Mouse (Mus musculus) spleen, adult 18-20 months (tissue): ENCODE results near the gene Dmrt2.

Experiments
- DNase-seq, 2 experiments: peaks; one replicate each; pipeline ENCODE4 v3.0.0; 2022; ENCODE audit warnings: mixed read lengths in 2 of 2

The Dmrt2 gene

DNA sequence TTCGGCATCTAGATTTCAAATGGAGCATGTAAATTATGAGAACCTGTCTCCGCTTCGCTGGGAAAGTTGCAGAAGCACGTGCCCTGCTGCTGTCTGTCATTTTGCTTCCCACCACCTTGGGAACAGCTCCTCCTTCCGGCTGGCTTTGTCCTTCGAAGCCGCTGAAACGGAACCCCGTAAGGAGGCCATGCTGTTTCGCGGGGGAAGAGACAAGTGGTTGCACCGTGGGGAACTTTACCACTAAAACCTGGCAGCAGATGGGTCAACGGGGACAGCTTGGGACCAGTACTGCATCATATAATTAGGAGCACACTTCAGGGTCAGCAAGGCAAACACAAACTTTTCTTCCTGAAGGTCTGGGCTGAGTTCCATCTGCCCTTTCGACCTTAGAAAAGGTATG lies 26.6 kb downstream of the Dmrt2 start:
- DNase-seq = no peak

DNA sequence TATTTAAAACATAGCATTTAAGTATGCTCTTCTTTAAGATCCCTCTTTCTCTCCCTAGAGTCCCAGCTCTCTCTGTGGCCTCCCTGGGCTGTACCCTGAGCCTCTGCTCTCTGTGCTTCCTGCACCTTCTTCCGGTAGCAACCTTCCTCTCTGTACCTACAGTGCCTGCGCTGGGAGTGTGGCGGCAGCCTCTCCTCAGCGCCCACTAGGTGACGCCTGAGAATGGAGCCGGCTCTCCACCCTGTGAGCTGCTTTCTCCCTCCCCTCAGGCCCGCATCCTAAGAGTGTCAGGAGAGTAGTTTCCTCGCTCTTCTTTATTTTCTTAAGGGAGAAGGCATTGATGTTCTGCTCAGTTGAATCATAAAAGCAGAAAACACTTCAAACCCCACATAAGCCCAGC lies 41.2 kb downstream of the Dmrt2 start:
- no peak for DNase-seq

DNA sequence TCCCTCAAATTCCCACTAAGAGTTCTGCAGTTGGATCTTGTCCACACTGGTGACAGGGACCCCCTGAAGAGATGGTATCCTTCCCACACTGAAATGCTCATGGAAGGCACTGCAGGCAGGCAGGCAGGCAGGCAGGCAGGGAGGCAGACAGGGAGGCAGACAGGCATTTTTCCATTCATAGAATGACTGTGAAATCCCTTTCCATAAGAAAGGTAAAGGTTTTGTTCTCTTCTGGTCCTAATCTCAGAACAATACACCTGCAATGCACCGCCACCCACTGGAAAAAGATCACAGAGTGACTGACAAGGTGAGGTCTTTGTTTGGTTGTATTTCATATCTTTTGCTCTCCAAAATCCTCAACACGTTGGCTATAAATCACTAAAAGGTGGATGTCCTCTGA lies 42.7 kb downstream of the Dmrt2 start:
- no peak for DNase-seq

DNA sequence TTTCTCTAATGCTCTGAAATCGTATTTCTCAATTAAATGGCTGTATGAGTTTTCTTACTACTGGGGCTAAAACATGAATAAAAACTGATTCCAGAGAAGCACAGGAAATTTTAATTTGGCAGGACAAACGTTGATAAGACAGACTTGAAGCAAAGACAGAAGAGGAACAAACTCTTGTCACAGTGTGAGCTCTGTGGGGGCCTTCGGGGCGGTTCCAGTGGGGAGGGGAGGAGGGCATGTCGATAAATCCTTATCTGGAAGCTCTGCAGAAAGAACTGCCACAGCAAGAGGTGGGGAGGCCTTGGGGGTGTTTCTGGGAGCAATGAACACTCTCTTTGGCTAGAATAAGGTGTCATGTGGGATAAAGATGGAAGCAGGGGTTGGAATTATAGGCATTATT lies 50.4 kb downstream of the Dmrt2 start:
- DNase-seq = no peak
